In genomic region chr5:69601027-69601426, GRCm38 (mm10) we compare ENCODE assay signal across 11 mouse cellular contexts. TPM values are rescaled to one million over a fixed set of nuclear protein-coding genes. Genes with fewer than 3 reads are reported as not detected.
DNase-seq lines count a peak whose midpoint lies in the region; ATAC-seq lines count a peak whose summit lies in the region.
"Had no signal": no experiment of that assay in that cellular context is flagged by ENCODE, and none has a peak within 500 bp of the region (broad histone marks: within the 10 kb centered on the region; RNA-seq: fewer than 3 reads in every experiment).

No protein-coding gene starts in this region.

- H3K27me3 ChIP-seq in forebrain, embryonic 11.5 days (ENCODE audit: control insufficient read depth, insufficient read depth, low read length): no peaks in the 10 kb centered on the region
- H3K27me3 ChIP-seq in forebrain, embryonic 16.5 days (replicated peaks; ENCODE audit: control insufficient read depth, insufficient read depth, low read length): no peaks in the 10 kb centered on the region
- no peaks in the 10 kb centered on the region; the same call in 1 of the 2 replicates for H3K27me3 ChIP-seq in splenic B cell, adult 2 months (ENCODE audit: control insufficient read depth, insufficient read depth, low read length, poor library complexity, severe bottlenecking)
- H3K27me3 ChIP-seq: embryonic facial prominence, embryonic 13.5 days; lung, embryonic 15.5 days had no signal

- no peaks in the 10 kb centered on the region for H3K9me3 ChIP-seq in forebrain, embryonic 11.5 days (ENCODE audit: control insufficient read depth, low read length)
- H3K9me3 ChIP-seq in forebrain, embryonic 16.5 days (ENCODE audit: control insufficient read depth, low read length): no peaks in the 10 kb centered on the region
- H3K9me3 ChIP-seq: embryonic facial prominence, embryonic 13.5 days; lung, embryonic 15.5 days had no signal

- no peak overlapping the region for H3K27ac ChIP-seq in forebrain, embryonic 11.5 days (ENCODE audit: low read depth, low read length)
- no peak overlapping the region for H3K27ac ChIP-seq in forebrain, embryonic 16.5 days (ENCODE audit: low read length)
- H3K27ac ChIP-seq: embryonic facial prominence, embryonic 13.5 days; lung, embryonic 15.5 days had no signal

- H3K36me3 ChIP-seq in forebrain, embryonic 11.5 days (ENCODE audit: control insufficient read depth, insufficient read depth, low read length): no peaks in the 10 kb centered on the region
- no peaks in the 10 kb centered on the region for H3K36me3 ChIP-seq in forebrain, embryonic 16.5 days (ENCODE audit: control insufficient read depth, insufficient read depth)
- no peaks in the 10 kb centered on the region for H3K36me3 ChIP-seq in splenic B cell, adult 2 months (ENCODE audit: control insufficient read depth, insufficient read depth, low read length, poor library complexity, severe bottlenecking)
- H3K36me3 ChIP-seq: embryonic facial prominence, embryonic 13.5 days; lung, embryonic 15.5 days had no signal

- 0 out of 2 replicates have a peak, but pooled peaks have one; percentile 36 for ATAC-seq in forebrain, embryonic 11.5 days (replicated peaks; ENCODE audit: low FRiP score)
- no peak for ATAC-seq in forebrain, embryonic 16.5 days

- H3K9ac ChIP-seq in forebrain, embryonic 11.5 days (ENCODE audit: low read length): no peak overlapping the region
- no peak overlapping the region for H3K9ac ChIP-seq in forebrain, embryonic 16.5 days (replicated peaks; ENCODE audit: low read depth, low read length)
- H3K9ac ChIP-seq: embryonic facial prominence, embryonic 13.5 days; lung, embryonic 15.5 days had no signal

- H3K4me1 ChIP-seq in forebrain, embryonic 11.5 days (replicated peaks; ENCODE audit: control insufficient read depth, insufficient read depth, low read length): no peaks in the 10 kb centered on the region
- no peaks in the 10 kb centered on the region for H3K4me1 ChIP-seq in forebrain, embryonic 16.5 days (replicated peaks; ENCODE audit: control insufficient read depth, insufficient read depth, low read length)
- H3K4me1 ChIP-seq: embryonic facial prominence, embryonic 13.5 days; lung, embryonic 15.5 days had no signal

- H3K4me3 ChIP-seq in forebrain, embryonic 11.5 days (ENCODE audit: low read depth, low read length): no peak overlapping the region
- no peak overlapping the region for H3K4me3 ChIP-seq in forebrain, embryonic 16.5 days (replicated peaks; ENCODE audit: low read length)
- H3K4me3 ChIP-seq: embryonic facial prominence, embryonic 13.5 days; lung, embryonic 15.5 days had no signal

- no peak overlapping the region for H3K4me2 ChIP-seq in forebrain, embryonic 11.5 days (ENCODE audit: low read depth, low read length, severe bottlenecking)
- no peak overlapping the region for H3K4me2 ChIP-seq in forebrain, embryonic 16.5 days (ENCODE audit: low read length)
- H3K4me2 ChIP-seq: embryonic facial prominence, embryonic 13.5 days; lung, embryonic 15.5 days had no signal

- DNase-seq in forebrain, embryonic 11.5 days (ENCODE audit: low spot score): no peak
- peak; percentile 3 for DNase-seq in lung, postnatal 10 days
- no peak for DNase-seq in lung, postnatal 25 days (ENCODE audit: low spot score)
- DNase-seq in forelimb bud, embryonic 11.5 days (ENCODE audit: low read depth, low spot score): peak; percentile 16
- peak; percentile 7 for DNase-seq in splenic B cell, adult 2 months (ENCODE audit: low read depth, low spot score)
- DNase-seq in layer of hippocampus, adult 11-12 months (ENCODE audit: low spot score): no peak
- no peak for DNase-seq in gastrocnemius, postnatal 25 days
- DNase-seq: right cerebral cortex, postnatal 25 days had no signal

RNA-seq across cellular contexts. Expression of gene Gnpda2, which starts 8.9 kb away (rescaled TPM):
- 25.9 and 27.9 TPM in 2 replicates for polyA plus RNA-seq in forebrain, embryonic 11.5 days (2014; fragmentation: Nextera tagmentation; extraction: Ambion mirVana)
- polyA plus RNA-seq in forebrain, embryonic 16.5 days (2015; fragmentation: Nextera tagmentation; extraction: Ambion mirVana): 31.5 and 40.1 TPM in 2 replicates
- 1 to 10 TPM; 4.7 to 4.8 TPM for total RNA-seq in gastrocnemius, postnatal 25 days (2021)

RNA-seq across cellular contexts. Expression of gene Guf1, which starts 44.3 kb away (rescaled TPM):
- polyA plus RNA-seq in forebrain, embryonic 11.5 days (2014; fragmentation: Nextera tagmentation; extraction: Ambion mirVana): 49.3 and 56.6 TPM in 2 replicates
- polyA plus RNA-seq in forebrain, embryonic 16.5 days (2015; fragmentation: Nextera tagmentation; extraction: Ambion mirVana): 40.6 and 53.9 TPM in 2 replicates
- 10 to 100 TPM; 19.5 to 20.0 TPM for total RNA-seq in gastrocnemius, postnatal 25 days (2021)

RNA-seq across cellular contexts. Expression of gene Yipf7, which starts 58.6 kb away (rescaled TPM):
- 0.55 TPM in 1 of 2 replicates, not detected in the other for polyA plus RNA-seq in forebrain, embryonic 11.5 days (2014; fragmentation: Nextera tagmentation; extraction: Ambion mirVana)
- polyA plus RNA-seq in forebrain, embryonic 16.5 days (2015; fragmentation: Nextera tagmentation; extraction: Ambion mirVana): not detected in 2 replicates
- total RNA-seq in gastrocnemius, postnatal 25 days (2021): 100 to 1,000 TPM; 108 to 119 TPM
- polyA plus RNA-seq: embryonic facial prominence, embryonic 13.5 days had no signal

Comparison
In these comparisons a context has a peak if more than half of its experiments do, and no peak if none do; other contexts are left out.
1. DNase-seq: peak in lung, postnatal 10 days (single experiment), forelimb bud, embryonic 11.5 days (single experiment) and splenic B cell, adult 2 months (single experiment); none in forebrain, embryonic 11.5 days (single experiment), lung, postnatal 25 days (single experiment), layer of hippocampus, adult 11-12 months (single experiment) and gastrocnemius, postnatal 25 days (single experiment).